Mouse (Mus musculus) ovary, adult 10 weeks (tissue): ENCODE measurements around the gene Psg18. TPM values are rescaled to one million over a fixed set of nuclear protein-coding genes. Genes with fewer than 3 reads are reported as not detected.

ENCODE experiments used
- polyA plus RNA-seq: library from polyadenylated mRNA; stranded (reverse); fragments of 350-450 nt; fragmentation: Illumina TruSeq; extraction: RNeasy Lipid Tissue Mini Kit (QIAGEN cat#74804); gene quantifications from one replicate; pipeline ENCODE4 v1.2.3, GENCODE M21; 2014

Gene Psg18
- not detected for polyA plus RNA-seq

DNA sequence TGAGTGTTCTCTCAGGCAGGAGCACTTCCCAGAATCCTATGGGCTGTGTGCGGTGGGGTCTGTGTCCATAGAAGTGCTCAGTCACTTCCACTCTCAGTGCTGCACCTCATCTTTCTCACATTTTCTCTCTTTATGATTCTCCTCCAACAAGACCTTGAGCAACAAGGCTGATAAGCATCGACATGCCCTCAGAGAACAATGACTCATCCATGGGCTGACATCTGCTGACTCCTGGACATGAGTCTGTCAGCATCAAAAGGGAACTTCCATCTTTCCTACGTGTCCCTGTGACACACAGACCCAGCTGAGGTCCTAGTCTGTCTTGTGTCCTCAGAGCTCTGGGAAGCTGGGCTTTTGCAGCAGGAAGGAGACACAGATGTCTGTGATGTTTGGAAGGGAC, at the start of gene Psg18:
TSS of gene Psg18 (minus strand) at position 101 of the 400 bp plus-strand sequence.

Other genes with a start within 250 kb of the Psg18 start
- not detected for gene Igfl3, start 178.5 kb downstream of the Psg18 start, polyA plus RNA-seq
- gene Mill1, start 109.7 kb downstream of the Psg18 start, polyA plus RNA-seq, result not detected
- not detected for gene Psg28, start 77.0 kb upstream of the Psg18 start, polyA plus RNA-seq
- not detected for gene Psg26, start 129.2 kb upstream of the Psg18 start, polyA plus RNA-seq
- gene Psg25, start 177.3 kb upstream of the Psg18 start, polyA plus RNA-seq, result not detected
- not detected for gene Psg27, start 212.3 kb upstream of the Psg18 start, polyA plus RNA-seq